Mouse (Mus musculus) adrenal gland (tissue): ENCODE measurements around the gene Foxc1.

ENCODE experiments used
- intact Hi-C: fragments of 180-260 bp; cut with DNase I; formaldehyde crosslinking; loops from one replicate; pipeline ENCODE4 v1.15.1; 2025

The Foxc1 gene

GRCm38 (mm10) chr13:31804571-31804970, 1.9 kb upstream of the Foxc1 start:
- intact Hi-C loops: loop anchor here (5.0 kb wide), 1 partner anchor 688 kb away; no protein-coding TSS in a partner anchor

DNA sequence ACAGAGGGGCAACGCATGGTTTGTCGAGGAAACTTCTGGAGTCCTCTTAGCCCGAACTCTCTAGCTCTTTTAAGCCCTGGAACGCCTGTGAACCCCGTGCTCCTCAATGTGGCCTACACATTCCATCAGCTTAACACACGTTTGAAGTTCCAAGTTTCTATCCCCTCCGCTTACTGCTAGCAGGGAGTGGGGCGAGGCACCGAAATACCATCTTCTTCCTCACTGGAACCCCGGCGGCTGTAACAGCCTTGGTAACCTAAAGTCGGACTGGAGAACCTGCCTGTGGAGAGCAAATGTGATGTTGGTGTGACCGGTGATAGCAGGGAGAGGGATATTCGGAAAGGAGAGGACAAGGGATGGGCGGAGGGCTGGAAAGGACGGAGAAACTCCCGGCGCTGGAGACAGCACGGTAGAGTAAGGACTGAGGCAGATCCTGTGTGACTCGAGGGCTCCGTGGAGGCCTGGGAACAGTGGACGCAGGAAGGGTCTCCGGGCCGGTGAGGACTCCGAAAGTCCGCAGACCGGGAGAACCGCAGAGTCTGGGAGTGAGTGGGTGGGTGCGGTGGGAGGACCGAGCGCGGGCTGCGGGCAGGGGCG, 504 bp upstream of the Foxc1 start:
- intact Hi-C loops: no loop called here

DNA sequence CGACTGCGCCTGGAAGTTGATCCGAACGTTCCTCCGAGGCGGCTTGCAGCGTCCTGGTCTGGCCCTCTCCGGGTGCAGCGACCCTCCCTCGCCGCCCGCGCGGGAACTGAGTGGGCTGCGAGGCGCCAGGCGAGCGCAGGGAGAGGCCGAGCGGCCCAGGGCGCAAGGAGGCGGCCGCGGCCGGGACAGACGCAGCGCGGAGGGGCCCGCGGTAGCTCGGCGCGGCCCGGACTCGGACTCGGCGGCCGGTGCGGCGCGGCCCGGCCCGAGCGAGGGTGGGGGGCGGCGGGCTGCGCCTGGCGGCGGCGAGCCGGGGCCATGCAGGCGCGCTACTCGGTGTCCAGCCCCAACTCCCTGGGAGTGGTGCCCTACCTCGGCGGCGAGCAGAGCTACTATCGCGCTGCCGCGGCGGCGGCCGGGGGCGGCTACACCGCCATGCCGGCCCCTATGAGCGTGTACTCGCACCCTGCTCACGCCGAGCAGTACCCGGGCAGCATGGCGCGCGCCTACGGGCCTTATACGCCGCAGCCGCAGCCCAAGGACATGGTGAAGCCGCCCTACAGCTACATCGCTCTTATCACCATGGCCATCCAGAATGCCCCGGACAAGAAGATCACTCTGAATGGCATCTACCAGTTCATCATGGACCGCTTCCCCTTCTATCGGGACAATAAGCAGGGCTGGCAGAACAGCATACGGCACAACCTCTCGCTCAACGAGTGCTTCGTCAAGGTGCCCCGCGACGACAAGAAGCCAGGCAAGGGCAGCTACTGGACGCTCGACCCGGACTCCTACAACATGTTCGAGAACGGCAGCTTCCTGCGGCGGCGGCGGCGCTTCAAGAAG, 680 bp downstream of the Foxc1 start:
- intact Hi-C loops: no loop called here

DNA sequence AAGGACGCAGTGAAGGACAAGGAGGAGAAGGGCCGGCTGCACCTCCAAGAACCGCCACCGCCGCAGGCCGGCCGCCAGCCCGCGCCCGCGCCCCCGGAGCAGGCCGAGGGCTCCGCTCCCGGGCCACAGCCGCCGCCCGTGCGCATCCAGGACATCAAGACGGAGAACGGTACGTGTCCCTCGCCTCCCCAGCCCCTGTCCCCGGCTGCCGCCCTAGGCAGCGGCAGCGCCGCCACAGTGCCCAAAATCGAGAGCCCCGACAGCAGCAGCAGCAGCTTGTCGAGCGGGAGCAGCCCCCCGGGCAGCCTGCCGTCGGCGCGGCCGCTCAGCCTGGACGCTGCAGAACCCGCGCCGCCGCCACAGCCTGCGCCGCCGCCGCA, 1.3 kb downstream of the Foxc1 start:
- intact Hi-C loops: no loop called here

GRCm38 (mm10) chr13:31808116-31808803, 1.8 kb downstream of the Foxc1 start:
- intact Hi-C loops: no loop called here

DNA sequence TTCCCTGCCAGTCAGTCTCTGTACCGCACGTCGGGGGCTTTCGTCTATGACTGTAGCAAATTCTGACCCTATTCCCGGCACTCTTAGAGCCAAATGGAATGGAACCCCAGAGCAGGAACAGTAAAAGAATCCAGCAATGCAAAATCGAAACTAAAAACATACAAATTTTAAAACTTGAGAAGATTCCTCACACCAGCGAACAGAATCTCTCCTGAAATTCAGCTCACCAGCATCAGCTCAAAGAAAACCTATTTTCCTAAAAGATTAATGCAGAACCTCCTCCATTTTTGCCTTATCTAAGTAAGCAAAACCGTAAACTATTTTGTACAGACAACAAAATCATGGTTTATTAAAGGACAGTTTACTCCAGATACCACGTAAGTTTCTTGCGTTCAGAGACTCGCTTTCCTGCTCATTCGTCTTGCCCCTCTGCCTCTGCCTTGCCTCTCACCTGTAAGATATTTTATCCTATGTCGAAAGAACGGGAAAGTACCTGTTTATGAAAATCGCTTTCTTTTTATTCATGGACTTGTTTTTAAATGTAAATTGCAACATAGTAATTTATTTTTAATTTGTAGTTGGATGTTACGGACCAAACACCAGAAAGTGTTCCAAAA, 2.5 kb downstream of the Foxc1 start:
- intact Hi-C loops: no loop called here

DNA sequence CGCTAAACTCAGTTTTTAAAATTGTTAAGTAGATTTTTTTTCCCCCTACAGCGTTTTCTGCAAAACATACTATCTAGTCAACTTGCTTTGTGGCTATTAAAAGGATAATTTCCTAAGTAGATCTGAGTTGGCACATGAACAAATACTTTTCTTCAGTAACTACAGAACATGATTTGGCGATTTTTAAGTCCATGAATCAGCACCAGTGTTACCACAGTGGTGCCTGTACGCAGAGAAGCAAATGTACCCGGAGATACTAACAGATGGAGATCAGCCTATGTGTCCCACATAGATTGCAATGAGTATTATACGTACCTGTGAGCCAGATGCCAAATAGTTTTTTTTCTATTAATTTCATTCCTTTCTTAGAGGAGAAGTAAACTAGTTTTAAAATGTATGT, 3.3 kb downstream of the Foxc1 start:
- intact Hi-C loops: no loop called here

GRCm38 (mm10) chr13:31810375-31810692, 3.9 kb downstream of the Foxc1 start:
- intact Hi-C loops: no loop called here

- intact Hi-C loops: no loop called here
Observed at GRCm38 (mm10) chr13:31810693-31811541, 4.5 kb downstream of the Foxc1 start.

DNA sequence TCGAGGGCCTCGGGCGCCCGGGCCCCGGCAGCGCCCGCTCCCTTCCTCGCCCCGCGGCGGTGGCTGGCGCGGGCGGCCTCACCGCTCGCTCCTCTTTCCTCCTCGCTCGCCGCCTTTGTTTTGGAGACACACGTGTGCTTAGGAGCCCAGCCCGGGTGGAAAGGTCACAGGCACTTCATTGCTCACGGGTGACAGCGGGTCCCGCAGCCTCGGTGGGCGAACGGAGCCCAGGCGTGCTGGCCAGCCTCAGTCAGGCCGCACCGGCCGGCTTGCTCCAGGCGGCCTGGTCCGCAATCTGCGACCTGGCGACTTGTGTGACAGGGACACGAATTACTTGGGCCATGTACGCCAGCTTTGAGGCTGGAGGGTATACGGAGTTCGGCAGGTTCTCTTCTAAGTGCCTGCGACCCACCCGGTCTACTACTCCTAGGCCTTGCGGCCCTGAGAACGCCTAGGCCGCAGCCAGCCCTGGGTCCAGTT, 5.1 kb downstream of the Foxc1 start:
- intact Hi-C loops: no loop called here

GRCm38 (mm10) chr13:31812701-31813100, 6.3 kb downstream of the Foxc1 start:
- intact Hi-C loops: no loop called here

- intact Hi-C loops: loop anchor here (5.0 kb wide), 1 partner anchor 137 kb away; no protein-coding TSS in a partner anchor
Observed at GRCm38 (mm10) chr13:31815383-31816003, 9.1 kb downstream of the Foxc1 start.

DNA sequence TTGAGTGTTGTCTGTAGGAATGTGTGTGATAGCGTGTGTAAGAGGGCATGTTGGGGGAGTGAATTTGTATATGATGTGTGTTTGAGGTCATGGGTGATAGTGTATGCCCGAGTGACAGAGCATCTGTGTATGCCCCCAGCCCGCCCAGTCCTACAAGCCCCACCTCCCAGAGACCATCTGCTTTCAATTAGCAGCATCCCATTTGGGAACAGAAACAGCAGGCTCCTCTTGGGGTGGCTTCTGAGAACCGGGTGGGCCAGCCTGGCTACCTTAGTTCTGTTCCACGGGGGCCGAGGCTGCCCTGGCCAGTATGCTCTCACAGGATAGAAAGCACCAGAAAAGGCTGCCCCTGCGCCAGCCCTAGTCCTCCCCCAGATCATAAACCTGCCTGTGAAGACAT, 11.9 kb downstream of the Foxc1 start:
- intact Hi-C loops: loop anchor here (5.0 kb wide), 1 partner anchor 134 kb away; no protein-coding TSS in a partner anchor

- intact Hi-C loops: loop anchor here (5.0 kb wide), 2 partner anchors 77 to 132 kb away; no protein-coding TSS in a partner anchor
Observed at GRCm38 (mm10) chr13:31819664-31820405, 13.4 kb downstream of the Foxc1 start.

DNA sequence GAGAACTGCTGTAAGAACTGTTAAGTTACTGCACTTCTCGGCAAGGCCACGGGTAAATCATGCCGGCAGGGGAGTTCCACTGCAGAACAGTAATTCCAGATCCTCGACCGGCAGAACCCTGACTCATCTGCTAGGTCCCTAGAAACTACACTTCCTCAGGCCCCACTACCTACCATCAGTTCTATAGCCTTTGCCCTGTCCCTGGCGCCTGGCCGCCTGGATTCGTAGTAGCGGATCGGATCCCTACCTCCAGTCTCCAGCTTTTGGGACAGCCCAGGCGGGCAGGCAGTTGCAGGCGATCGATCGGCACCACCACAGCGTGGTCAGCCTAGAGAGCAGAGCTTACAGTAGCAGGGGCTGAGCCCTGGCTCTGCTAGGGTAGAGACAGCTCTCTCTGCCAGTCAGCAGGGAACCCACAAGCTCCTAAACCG, 14.2 kb downstream of the Foxc1 start:
- intact Hi-C loops: loop anchor here (5.0 kb wide), 1 partner anchor 77 kb away; no protein-coding TSS in a partner anchor

DNA sequence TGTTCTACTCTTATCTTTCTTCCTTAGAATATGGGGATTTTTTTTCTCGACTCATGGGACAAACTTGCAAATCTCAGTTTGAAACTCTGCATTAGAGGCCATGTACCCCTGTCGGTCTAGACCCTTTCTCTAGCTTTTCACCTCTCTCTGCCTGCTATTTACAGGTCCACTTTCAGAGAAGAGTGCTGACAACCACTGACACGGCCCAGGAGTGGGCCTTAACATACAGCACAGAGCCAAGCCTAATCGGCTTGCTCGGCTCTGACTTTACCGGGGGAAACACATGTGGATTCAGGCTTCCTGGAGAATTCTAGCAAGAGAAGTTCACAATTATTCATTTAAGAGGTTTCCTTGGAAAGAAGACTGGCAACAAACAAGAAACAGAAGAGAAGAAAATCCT, 14.6 kb downstream of the Foxc1 start:
- intact Hi-C loops: loop anchor here (5.0 kb wide), 1 partner anchor 76 kb away; no protein-coding TSS in a partner anchor

GRCm38 (mm10) chr13:31823316-31823715, 16.9 kb downstream of the Foxc1 start:
- intact Hi-C loops: loop anchor here (5.0 kb wide), 1 partner anchor 74 kb away; no protein-coding TSS in a partner anchor

- intact Hi-C loops: no loop called here
Observed at GRCm38 (mm10) chr13:31825180-31825579, 18.7 kb downstream of the Foxc1 start.

GRCm38 (mm10) chr13:31827160-31827559, 20.7 kb downstream of the Foxc1 start:
- intact Hi-C loops: no loop called here
